Mouse (Mus musculus) forebrain, embryonic 12.5 days (tissue): ENCODE measurements around the gene Dpf3. TPM values are rescaled to one million over a fixed set of nuclear protein-coding genes. Genes with fewer than 3 reads are reported as not detected.

Experiments used
- ATAC-seq: fragments of 200-750 bp; cut with Nextera tagmentation; 2 replicates; pipeline ENCODE4 v1.8.0; 2017; ENCODE audit warnings: moderate TSS enrichment; ENCODE audit not compliant: low FRiP score
- H3K27ac ChIP-seq: fragments of 300-500 bp; sonication (generic); 2 replicates; pipeline ENCODE4 v1.5.1; 2016; ENCODE audit warnings: mild to moderate bottlenecking
- H3K27me3 ChIP-seq: fragments of 300-500 bp; sonication (generic); 2 replicates; pipeline ENCODE4 v1.6.1; 2016; ENCODE audit warnings: mild to moderate bottlenecking
- H3K36me3 ChIP-seq: fragments of 300-500 bp; sonication (generic); replicated peaks from 2 replicates; pipeline ENCODE4 v1.6.1; 2016; ENCODE audit warnings: mild to moderate bottlenecking
- H3K4me1 ChIP-seq: fragments of 300-500 bp; sonication (generic); 2 replicates; pipeline ENCODE4 v1.6.1; 2016
- H3K4me2 ChIP-seq: fragments of 300-500 bp; sonication (generic); 2 replicates; pipeline ENCODE4 v1.6.1; 2016; ENCODE audit warnings: mild to moderate bottlenecking, moderate library complexity
- H3K4me3 ChIP-seq: fragments of 300-500 bp; sonication (generic); replicated peaks from 2 replicates; pipeline ENCODE4 v1.5.1; 2016; ENCODE audit warnings: mild to moderate bottlenecking
- H3K9ac ChIP-seq: fragments of 300-500 bp; sonication (generic); 2 replicates; pipeline ENCODE4 v1.6.1; 2016; ENCODE audit warnings: mild to moderate bottlenecking
- H3K9me3 ChIP-seq: fragments of 300-500 bp; sonication (generic); 2 replicates; pipeline ENCODE4 v1.6.1; 2016
- WGBS: fragments of 180-500 bp; shearing (Covaris S2); methylation state at CpG from one replicate; pipeline ENCODE4 v1.1.7; 2016; 5-methylcytosine and 5-hydroxymethylcytosine counted together
- polyA plus RNA-seq: library from polyadenylated mRNA; unstranded; fragments of >200 nt; fragmentation: Nextera tagmentation; extraction: Ambion mirVana; gene quantifications from 2 replicates; pipeline ENCODE4 v1.2.1, GENCODE M21; 2016

Dpf3 gene
- polyA plus RNA-seq, 1 experiment from 2014 or later, result 7.7 TPM

GRCm38 (mm10) chr12:83208011-83208410 lies 279.5 kb downstream of the Dpf3 start:
- Histone ChIP-seq H3K4me2 (no peak overlapping the region), H3K27me3 (peaks cover 3% of the 10 kb centered on the region; the same call in 1 of the 2 replicates), H3K4me3 (no peak overlapping the region), H3K4me1 (peaks cover 20% of the 10 kb centered on the region), H3K9me3 (no peaks in the 10 kb centered on the region), H3K9ac (no peak overlapping the region), H3K27ac (no peak overlapping the region), H3K36me3 (no peaks in the 10 kb centered on the region)
- ATAC-seq, result no peak
- 64% methylated on average over 8 of the region's 8 CpGs for WGBS

- Histone ChIP-seq H3K4me2 (no peak overlapping the region), H3K27ac (no peak overlapping the region), H3K4me3 (no peak overlapping the region), H3K9ac (no peak overlapping the region), H3K36me3 (no peaks in the 10 kb centered on the region), H3K27me3 (peaks cover 3% of the 10 kb centered on the region; the same call in 1 of the 2 replicates), H3K9me3 (no peaks in the 10 kb centered on the region), H3K4me1 (peaks cover 20% of the 10 kb centered on the region)
- no peak for ATAC-seq
- WGBS, result 84% methylated on average over 5 of the region's 5 CpGs
Measured at GRCm38 (mm10) chr12:83207481-83207880, 280.0 kb downstream of the Dpf3 start.

DNA sequence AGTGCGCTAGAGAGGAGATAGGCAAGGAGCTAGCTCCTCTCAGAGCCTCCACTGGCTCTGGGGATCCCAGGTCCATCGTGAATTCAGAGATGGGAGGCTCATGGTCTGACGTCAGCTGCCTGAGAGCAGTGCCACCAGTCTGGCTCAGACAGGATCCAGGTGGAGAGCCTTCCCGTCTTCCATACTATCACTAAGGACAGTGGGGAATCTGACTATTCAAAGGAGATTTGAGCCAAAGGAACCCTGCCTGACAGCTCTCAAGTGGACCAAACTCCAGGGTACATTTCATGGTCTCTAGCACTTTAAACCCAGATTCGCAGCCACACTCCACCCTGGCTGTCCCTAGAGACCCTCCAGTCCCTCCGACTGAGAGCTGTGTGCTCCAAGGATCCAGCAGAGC lies 280.6 kb downstream of the Dpf3 start:
- H3K27me3 ChIP-seq, result peaks cover 3% of the 10 kb centered on the region; the same call in 1 of the 2 replicates
- H3K36me3 ChIP-seq, result no peaks in the 10 kb centered on the region
- H3K9ac ChIP-seq, result no peak overlapping the region
- no peak for ATAC-seq
- H3K9me3 ChIP-seq, result no peaks in the 10 kb centered on the region
- no peak overlapping the region for H3K27ac ChIP-seq
- H3K4me2 ChIP-seq, result no peak overlapping the region
- no peak overlapping the region for H3K4me3 ChIP-seq
- H3K4me1 ChIP-seq, result peaks cover 20% of the 10 kb centered on the region
- 70% methylated on average over 6 of the region's 6 CpGs for WGBS

DNA sequence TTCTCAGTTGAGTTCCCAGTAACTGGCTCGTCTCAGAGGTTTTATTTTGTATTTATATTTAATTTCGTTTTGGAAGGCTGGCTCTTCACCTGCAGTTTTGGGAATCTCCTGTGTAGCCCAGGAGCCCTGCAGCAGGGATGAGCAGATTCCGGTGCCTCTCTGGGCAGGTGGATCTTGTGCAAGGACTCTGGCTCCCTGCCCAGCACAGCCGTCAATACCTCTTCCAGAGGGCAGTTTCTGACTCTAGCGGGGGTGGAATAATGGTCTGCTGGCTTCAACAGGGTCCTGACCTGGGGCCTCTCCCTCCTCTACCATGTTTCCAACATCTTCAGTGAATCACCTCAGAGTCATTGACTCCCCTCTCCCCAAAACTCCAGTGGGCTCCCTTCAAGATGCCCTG lies 283.2 kb downstream of the Dpf3 start:
- peaks cover 24% of the 10 kb centered on the region for H3K4me1 ChIP-seq
- no peaks in the 10 kb centered on the region for H3K36me3 ChIP-seq
- H3K27ac ChIP-seq, result no peak overlapping the region
- ATAC-seq, result no peak
- H3K9ac ChIP-seq, result no peak overlapping the region
- 71% methylated on average over 5 of the region's 5 CpGs for WGBS
- H3K27me3 ChIP-seq, result peaks cover 3% of the 10 kb centered on the region; the same call in 1 of the 2 replicates
- H3K4me3 ChIP-seq, result no peak overlapping the region
- no peak overlapping the region for H3K4me2 ChIP-seq
- H3K9me3 ChIP-seq, result no peaks in the 10 kb centered on the region

DNA sequence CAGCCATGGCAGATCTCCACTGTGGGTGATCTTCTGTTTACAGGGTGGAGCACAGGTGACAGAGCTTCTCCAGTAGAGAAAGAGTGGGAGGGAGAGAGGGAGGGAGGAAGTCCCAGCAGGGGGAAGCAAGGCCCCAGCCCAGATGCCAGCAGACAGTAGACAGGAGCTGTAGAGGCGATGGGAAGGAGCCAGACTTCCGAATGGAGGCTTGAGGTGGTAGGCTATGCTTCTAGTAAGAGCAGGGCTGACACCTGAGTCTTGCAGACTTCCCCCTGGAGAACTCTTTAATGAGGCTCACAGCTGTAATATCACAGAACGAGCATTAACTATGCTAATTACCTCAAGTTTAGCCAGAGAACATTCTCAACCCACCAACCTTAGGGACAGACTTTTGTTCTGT lies 285.8 kb downstream of the Dpf3 start:
- Histone ChIP-seq H3K9me3 (no peaks in the 10 kb centered on the region), H3K4me2 (no peak overlapping the region), H3K27ac (peak overlapping the region; percentile 42; the same call in 1 of the 2 replicates), H3K4me3 (no peak overlapping the region), H3K36me3 (no peaks in the 10 kb centered on the region), H3K9ac (no peak overlapping the region), H3K27me3 (peaks cover 3% of the 10 kb centered on the region; the same call in 1 of the 2 replicates), H3K4me1 (peaks cover 13% of the 10 kb centered on the region)
- ATAC-seq, result no peak
- WGBS, result 21% methylated on average over 3 of the region's 3 CpGs

GRCm38 (mm10) chr12:83180561-83180960 lies 307.0 kb downstream of the Dpf3 start:
- H3K9ac ChIP-seq, result no peak overlapping the region
- H3K9me3 ChIP-seq, result no peaks in the 10 kb centered on the region
- WGBS, result 80% methylated on average over 6 of the region's 6 CpGs
- H3K27me3 ChIP-seq, result no peaks in the 10 kb centered on the region
- no peaks in the 10 kb centered on the region for H3K36me3 ChIP-seq
- ATAC-seq, result no peak
- H3K4me2 ChIP-seq, result no peak overlapping the region
- no peaks in the 10 kb centered on the region for H3K4me1 ChIP-seq
- H3K4me3 ChIP-seq, result no peak overlapping the region
- no peak overlapping the region for H3K27ac ChIP-seq

DNA sequence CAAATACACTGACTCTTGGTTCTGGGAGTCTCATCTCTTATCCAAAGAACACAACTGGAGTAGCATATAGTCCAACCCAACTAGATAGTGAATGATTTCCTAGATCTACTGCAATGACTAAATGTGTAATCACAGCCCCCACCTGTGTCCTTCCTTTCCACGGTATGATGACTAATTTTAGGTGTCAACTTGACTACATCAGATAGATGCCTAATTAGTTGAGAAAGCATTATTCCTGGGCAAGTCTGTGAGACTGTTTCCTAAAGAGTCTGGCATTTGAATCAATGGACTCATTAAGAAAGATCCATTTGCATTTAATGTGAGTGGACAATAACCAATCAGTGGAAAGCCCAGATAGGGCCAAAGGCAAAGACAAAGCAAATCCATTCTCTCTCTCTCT lies 307.7 kb downstream of the Dpf3 start:
- 63% methylated on average over 1 of the region's 1 CpGs for WGBS

DNA sequence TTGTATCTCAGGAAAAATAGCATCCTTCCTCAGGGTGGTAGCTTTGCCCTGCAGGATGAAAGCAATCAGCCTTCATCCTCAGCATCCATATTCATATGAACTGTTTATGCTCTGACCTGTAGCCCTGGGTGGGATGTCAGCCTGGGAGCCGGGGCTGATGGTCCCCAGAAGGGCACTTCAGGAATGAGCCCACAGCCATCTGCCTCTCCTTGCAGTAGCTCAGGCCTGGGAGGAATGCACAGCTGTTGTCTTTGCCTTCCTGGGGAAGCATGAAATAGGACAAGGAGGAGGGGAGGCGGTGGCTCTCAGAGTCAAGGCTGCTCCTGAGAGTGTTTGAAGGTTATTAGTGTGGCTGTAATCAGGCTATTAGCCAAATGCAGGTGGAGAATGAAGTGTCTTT lies 308.7 kb downstream of the Dpf3 start:
- WGBS, result 73% methylated on average over 2 of the region's 2 CpGs
- H3K9me3 ChIP-seq, result no peaks in the 10 kb centered on the region
- H3K36me3 ChIP-seq, result no peaks in the 10 kb centered on the region
- no peak overlapping the region for H3K9ac ChIP-seq
- no peak overlapping the region for H3K4me3 ChIP-seq
- no peak overlapping the region for H3K27ac ChIP-seq
- no peak overlapping the region for H3K4me2 ChIP-seq
- H3K4me1 ChIP-seq, result no peaks in the 10 kb centered on the region
- ATAC-seq, result no peak
- no peaks in the 10 kb centered on the region for H3K27me3 ChIP-seq

More for the DNA sequence above, 307.7 kb downstream of the Dpf3 start:
- no peak overlapping the region for H3K4me2 ChIP-seq
- no peak overlapping the region for H3K27ac ChIP-seq
- no peak for ATAC-seq
- H3K9me3 ChIP-seq, result no peaks in the 10 kb centered on the region
- H3K9ac ChIP-seq, result no peak overlapping the region
- H3K27me3 ChIP-seq, result no peaks in the 10 kb centered on the region
- H3K36me3 ChIP-seq, result no peaks in the 10 kb centered on the region
- no peak overlapping the region for H3K4me3 ChIP-seq
- no peaks in the 10 kb centered on the region for H3K4me1 ChIP-seq

- Histone ChIP-seq H3K9me3 (no peaks in the 10 kb centered on the region), H3K27me3 (no peaks in the 10 kb centered on the region), H3K36me3 (no peaks in the 10 kb centered on the region), H3K4me1 (peaks cover 9% of the 10 kb centered on the region), H3K4me3 (no peak overlapping the region), H3K27ac (no peak overlapping the region), H3K4me2 (no peak overlapping the region), H3K9ac (no peak overlapping the region)
- ATAC-seq, result no peak
- 42% methylated on average over 12 of the region's 12 CpGs for WGBS
Measured at GRCm38 (mm10) chr12:83169495-83170209, 317.9 kb downstream of the Dpf3 start.

- no peaks in the 10 kb centered on the region for H3K9me3 ChIP-seq
Measured at GRCm38 (mm10) chr12:83168310-83168709, 319.2 kb downstream of the Dpf3 start.

GRCm38 (mm10) chr12:83165058-83165457 lies 322.5 kb downstream of the Dpf3 start:
- Histone ChIP-seq H3K9me3 (no peaks in the 10 kb centered on the region), H3K36me3 (no peaks in the 10 kb centered on the region), H3K27me3 (no peaks in the 10 kb centered on the region), H3K27ac (no peak overlapping the region), H3K9ac (no peak overlapping the region), H3K4me2 (no peak overlapping the region), H3K4me3 (no peak overlapping the region), H3K4me1 (peaks cover 13% of the 10 kb centered on the region)
- 87% methylated on average over 1 of the region's 1 CpGs for WGBS
- no peak for ATAC-seq

More at GRCm38 (mm10) chr12:83168310-83168709, 319.2 kb downstream of the Dpf3 start:
- no peaks in the 10 kb centered on the region for H3K27me3 ChIP-seq
- H3K4me3 ChIP-seq, result no peak overlapping the region
- no peak for ATAC-seq
- no peak overlapping the region for H3K27ac ChIP-seq
- H3K4me2 ChIP-seq, result no peak overlapping the region
- 90% methylated on average over 6 of the region's 6 CpGs for WGBS
- peaks cover 9% of the 10 kb centered on the region for H3K4me1 ChIP-seq
- no peaks in the 10 kb centered on the region for H3K36me3 ChIP-seq
- H3K9ac ChIP-seq, result no peak overlapping the region
